Mouse (Mus musculus) ES-E14 (cell line): ENCODE measurements around the gene Gm7735. TPM values are rescaled to one million over a fixed set of nuclear protein-coding genes. Genes with fewer than 3 reads are reported as not detected.
A peak's percentile ranks its signal among the peaks of the same experiment; 100 is the strongest.

ENCODE experiments used
- DNase-seq: peaks from one replicate; pipeline ENCODE4 v3.0.0-alpha.2; 2013; ENCODE audit warnings: low read depth, low spot score
- H3K27ac ChIP-seq: 2 replicates; pipeline ENCODE4 v1.5.1; 2012; ENCODE audit warnings: low read depth, mild to moderate bottlenecking, low read length, moderate library complexity, mixed read lengths; ENCODE audit not compliant: poor library complexity, insufficient read depth, severe bottlenecking
- H3K36me3 ChIP-seq: 2 replicates; pipeline ENCODE4 v1.6.1; 2012; ENCODE audit warnings: mild to moderate bottlenecking, low read length, moderate library complexity, mixed read lengths; ENCODE audit not compliant: control insufficient read depth, poor library complexity, insufficient read depth, severe bottlenecking
- H3K4me1 ChIP-seq, 2 experiments: fragments of 150-350 bp in 1 of 2; sonication (generic) in 1 of 2; 2 replicates each; pipeline ENCODE4 v1.6.1; 2012; ENCODE audit warnings: low read length in 2 of 2, mild to moderate bottlenecking in 1 of 2, mixed read lengths in 1 of 2; ENCODE audit not compliant: control insufficient read depth in 2 of 2, insufficient read depth in 2 of 2, poor library complexity in 1 of 2
- H3K4me3 ChIP-seq, 2 experiments: fragments of 150-350 bp in 1 of 2; sonication (generic) in 1 of 2; 2 replicates each; pipeline ENCODE4 v1.5.1; 2012; ENCODE audit warnings: low read length in 2 of 2, low read depth in 1 of 2, mild to moderate bottlenecking in 1 of 2, mixed read lengths in 1 of 2; ENCODE audit not compliant: insufficient read depth in 1 of 2, poor library complexity in 1 of 2, severe bottlenecking in 1 of 2
- H3K9ac ChIP-seq: 2 replicates; pipeline ENCODE4 v1.6.1; 2012; ENCODE audit warnings: low read depth, mild to moderate bottlenecking, low read length, mixed read lengths; ENCODE audit not compliant: poor library complexity, insufficient read depth, severe bottlenecking
- H3K9me3 ChIP-seq: fragments of 150-350 bp; sonication (generic); 2 replicates; pipeline ENCODE4 v1.6.1; 2012; ENCODE audit warnings: low read depth, mild to moderate bottlenecking, low read length; ENCODE audit not compliant: control insufficient read depth, insufficient read depth
- CHD2 ChIP-seq: IDR thresholded peaks from 2 replicates; pipeline ENCODE4 v1.6.1; 2014; ENCODE audit warnings: mild to moderate bottlenecking, low read depth, low read length, inconsistent platforms
- HCFC1 ChIP-seq: IDR thresholded peaks from 2 replicates; pipeline ENCODE4 v1.6.1; 2012; ENCODE audit warnings: low read length, inconsistent platforms, borderline replicate concordance; ENCODE audit not compliant: insufficient read depth
- MAFK ChIP-seq: IDR thresholded peaks from 2 replicates; pipeline ENCODE4 v1.6.1; 2014; ENCODE audit warnings: mild to moderate bottlenecking, low read depth, low read length, inconsistent platforms; ENCODE audit not compliant: insufficient read depth
- ZC3H11A ChIP-seq: IDR thresholded peaks from 2 replicates; pipeline ENCODE4 v1.6.1; 2012; ENCODE audit warnings: low read depth, mild to moderate bottlenecking, inconsistent platforms, low read length, borderline replicate concordance
- ZNF384 ChIP-seq: IDR thresholded peaks from 2 replicates; pipeline ENCODE4 v1.6.1; 2012; ENCODE audit warnings: low read depth, low read length, inconsistent platforms
- in situ Hi-C, 2 experiments: fragments of 600-800 bp; cut with MboI; formaldehyde crosslinking; loops; one replicate each; pipeline ENCODE4 v1.15.1; 2025; ENCODE audit warnings: low sequenced_read_pairs in 2 of 2, inconsistent platforms in 1 of 2; ENCODE audit not compliant: unreplicated experiment in 2 of 2
- total RNA-seq: library from RNA; depleted of rRNA; stranded (reverse); fragments of 300-350 nt; gene quantifications from 2 replicates; pipeline ENCODE4 v1.2.3, GENCODE M21; 2012; rRNA removed

The Gm7735 gene
- total RNA-seq, 1 experiment, result not detected

DNA sequence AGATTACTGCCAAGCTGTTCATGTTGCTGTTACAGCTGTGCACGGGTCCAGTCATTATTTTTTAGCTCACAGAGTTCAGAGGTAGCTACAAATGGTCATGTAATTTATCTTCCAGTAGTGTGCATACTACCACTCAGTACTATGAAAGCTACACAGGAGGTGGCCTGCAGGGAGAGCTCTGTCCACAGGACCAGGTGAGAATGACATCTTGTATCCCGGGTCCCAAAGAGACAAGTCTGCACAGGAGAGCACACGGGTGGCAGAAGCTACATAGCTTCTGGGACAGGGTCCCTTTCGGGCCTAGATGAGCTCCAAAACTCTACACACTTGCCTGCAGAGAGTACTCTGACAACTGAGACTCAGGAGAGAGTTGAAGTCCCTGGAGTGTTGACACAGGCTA, 19.3 kb downstream of the Gm7735 start:
- Histone ChIP-seq H3K27ac (no peak overlapping the region), H3K4me1 (no peaks in the 10 kb centered on the region), H3K9me3 (no peaks in the 10 kb centered on the region), H3K36me3 (no peaks in the 10 kb centered on the region), H3K4me3 (no peak overlapping the region), H3K9ac (no peak overlapping the region)
- TF ChIP-seq MAFK (no peak), ZC3H11A (peak; percentile 41; the same call in 1 of the 2 replicates), CHD2 (no peak)
- peak; percentile 39 for DNase-seq
- in situ Hi-C loops, result no loop called here

DNA sequence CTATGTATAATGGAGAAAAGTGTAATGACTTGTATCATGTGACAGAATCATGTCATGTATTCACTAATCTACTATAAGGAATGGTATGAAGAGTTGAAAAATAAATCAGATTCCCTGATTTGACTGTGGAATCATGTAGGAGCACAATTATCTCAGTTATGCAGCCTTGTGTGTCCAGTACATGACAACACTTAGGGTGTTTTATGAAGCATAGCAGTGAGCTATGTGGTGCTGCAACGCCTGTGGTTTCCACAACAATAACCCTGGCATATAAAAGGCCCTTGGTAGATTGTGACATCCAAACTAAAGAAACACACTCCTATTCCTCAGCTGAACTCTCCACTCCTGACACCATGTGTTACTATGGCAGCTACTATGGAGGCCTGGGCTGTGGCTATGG, 36.3 kb downstream of the Gm7735 start, which contains the start of gene Krtap20-2:
TSS of gene Krtap20-2 (plus strand) at position 301 of the 400 bp plus-strand sequence.
- no peak for TF ChIP-seq ZC3H11A
- no peak for TF ChIP-seq HCFC1
- no peak for TF ChIP-seq CHD2
- no peak for TF ChIP-seq ZNF384
- no peak for TF ChIP-seq MAFK
- in situ Hi-C loops, result no loop called here

More for the DNA sequence above, 36.3 kb downstream of the Gm7735 start, which contains the start of gene Krtap20-2:
- DNase-seq, result no peak
- Histone ChIP-seq H3K4me3 (no peak within 1 kb of the TSS), H3K36me3 (no peaks in the 10 kb centered on the region), H3K9me3 (no peaks in the 10 kb centered on the region), H3K9ac (no peak within 1 kb of the TSS), H3K4me1 (no peaks in the 10 kb centered on the region), H3K27ac (no peak within 1 kb of the TSS)

Other genes starting within 250 kb of the Gm7735 start
- not detected in 2 replicates for gene Krtap19-9b, start 237.2 kb upstream of the Gm7735 start, total RNA-seq
- gene Krtap16-3, start 206.6 kb upstream of the Gm7735 start, total RNA-seq, result not detected in 2 replicates
- not detected in 2 replicates for gene Krtap22-2, start 158.7 kb upstream of the Gm7735 start, total RNA-seq
- not detected in 2 replicates for gene Gm10229, start 154.2 kb upstream of the Gm7735 start, total RNA-seq
- gene Krtap6-1, start 137.8 kb upstream of the Gm7735 start, total RNA-seq, result not detected in 2 replicates
- gene Gm10228, start 128.0 kb upstream of the Gm7735 start, total RNA-seq, result not detected in 2 replicates
- 0.80 and 1.1 TPM in 2 replicates for gene Krtap6-5, start 121.6 kb upstream of the Gm7735 start, total RNA-seq
- not detected in 2 replicates for gene 1110025L11Rik, start 105.5 kb upstream of the Gm7735 start, total RNA-seq
- not detected in 2 replicates for gene Krtap6-3, start 85.5 kb upstream of the Gm7735 start, total RNA-seq
- not detected in 2 replicates for gene Gm6358, start 28.6 kb upstream of the Gm7735 start, total RNA-seq
- not detected in 2 replicates for gene Gm10061, start 18.4 kb upstream of the Gm7735 start, total RNA-seq
- gene Gm9789, start 11.5 kb upstream of the Gm7735 start, total RNA-seq, result not detected in 2 replicates
- not detected in 2 replicates for gene 1110057P08Rik, start 5.2 kb downstream of the Gm7735 start, total RNA-seq
- not detected in 2 replicates for gene Krtap20-2, start 36.4 kb downstream of the Gm7735 start, total RNA-seq
- gene Krtap21-1, start 234.4 kb downstream of the Gm7735 start, total RNA-seq, result not detected in 2 replicates